Mouse (Mus musculus) erythroblast, embryonic 14.5 days (primary cell): Measurements from ENCODE around the gene Hpcal1. TPM values are rescaled to one million over a fixed set of nuclear protein-coding genes. Genes with fewer than 3 reads are reported as not detected.
"Not testable (repeated sequence)": the region's sequence is repeated elsewhere in the genome, so short reads cannot be mapped to it uniquely, and the experiment has no call there.

Source experiments
- H3K27me3 ChIP-seq: 2 replicates; pipeline ENCODE4 v1.6.1; 2012; ENCODE audit warnings: inconsistent platforms; ENCODE audit not compliant: control insufficient read depth
- H3K36me3 ChIP-seq: 2 replicates; pipeline ENCODE4 v1.6.1; 2012; ENCODE audit warnings: mild to moderate bottlenecking, inconsistent platforms; ENCODE audit not compliant: control insufficient read depth
- H3K4me1 ChIP-seq: 2 replicates; pipeline ENCODE4 v1.6.1; 2012; ENCODE audit warnings: inconsistent platforms; ENCODE audit not compliant: control insufficient read depth
- H3K4me3 ChIP-seq: replicated peaks from 2 replicates; pipeline ENCODE3; 2012; ENCODE audit warnings: moderate library complexity, mild to moderate bottlenecking, inconsistent platforms
- H3K9me3 ChIP-seq: 2 replicates; pipeline ENCODE4 v1.6.1; 2012; ENCODE audit warnings: low read length, inconsistent platforms, mixed read lengths; ENCODE audit not compliant: control insufficient read depth
- GATA1 ChIP-seq: IDR thresholded peaks from 2 replicates; pipeline ENCODE4 v1.6.1; 2012; ENCODE audit warnings: low read length, inconsistent platforms, mixed read lengths
- TAL1 ChIP-seq: IDR thresholded peaks from 3 replicates; pipeline ENCODE4 v1.6.1; 2012; ENCODE audit warnings: low read length, inconsistent platforms, mixed read lengths
- polyA plus RNA-seq: library from polyadenylated mRNA; stranded (reverse); fragments of >175 nt; gene quantifications from 2 replicates; pipeline ENCODE4 v1.2.3, GENCODE M21; 2012

The Hpcal1 gene
- polyA plus RNA-seq, 1 experiment: 0.10 TPM

DNA sequence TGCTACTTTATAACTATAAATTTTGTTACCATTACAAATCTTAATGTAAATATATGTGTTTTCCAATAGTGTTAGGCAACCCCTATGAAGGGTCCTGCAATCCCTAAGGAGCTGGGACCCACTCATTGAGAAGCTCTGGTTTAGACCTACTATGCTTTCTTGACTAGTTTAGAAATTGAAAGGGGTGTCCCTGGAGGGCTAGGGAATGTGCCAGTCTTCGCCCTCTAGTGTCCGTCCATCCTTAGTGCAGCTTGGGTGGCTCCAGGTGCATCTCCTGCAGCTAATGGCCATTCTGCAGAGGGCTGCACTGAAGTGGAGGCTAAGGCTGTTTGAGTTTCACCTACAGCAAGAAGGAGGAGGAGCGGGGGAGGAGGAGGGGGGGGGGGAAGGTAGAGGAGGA is 87.7 kb downstream of the Hpcal1 start:
- TF ChIP-seq TAL1 (no peak), GATA1 (no peak)
- H3K9me3 ChIP-seq: no peaks in the 10 kb centered on the region
- no peaks in the 10 kb centered on the region for H3K4me1 ChIP-seq

DNA sequence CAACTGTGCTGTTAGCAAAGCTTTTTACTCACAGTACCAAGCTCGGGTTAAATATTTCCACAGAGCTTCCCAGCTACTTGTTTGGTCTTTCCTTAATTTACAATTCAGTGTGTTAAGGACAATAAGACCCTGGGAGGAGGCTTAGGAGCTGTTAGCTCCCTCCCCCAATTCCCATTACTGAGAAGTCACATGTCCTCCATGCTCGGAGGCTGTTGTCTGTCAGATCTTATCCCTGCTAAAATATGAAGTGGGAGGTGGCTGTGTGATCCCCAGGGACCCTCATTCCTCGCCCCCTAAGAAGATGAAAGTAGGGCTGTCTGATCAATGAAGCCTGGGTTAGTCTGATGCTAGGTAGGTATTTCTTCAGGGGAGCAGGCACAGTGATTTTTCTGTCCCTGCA is 88.4 kb downstream of the Hpcal1 start:
- H3K36me3 ChIP-seq: no peaks in the 10 kb centered on the region
- H3K27me3 ChIP-seq: no peaks in the 10 kb centered on the region
- H3K4me1 ChIP-seq: no peaks in the 10 kb centered on the region
- no peak for TF ChIP-seq GATA1
- no peak for TF ChIP-seq TAL1
- H3K4me3 ChIP-seq: no peak overlapping the region
- no peaks in the 10 kb centered on the region for H3K9me3 ChIP-seq

More for the DNA sequence above, 87.7 kb downstream of the Hpcal1 start:
- H3K4me3 ChIP-seq: no peak overlapping the region
- H3K36me3 ChIP-seq: no peaks in the 10 kb centered on the region
- H3K27me3 ChIP-seq: no peaks in the 10 kb centered on the region

DNA sequence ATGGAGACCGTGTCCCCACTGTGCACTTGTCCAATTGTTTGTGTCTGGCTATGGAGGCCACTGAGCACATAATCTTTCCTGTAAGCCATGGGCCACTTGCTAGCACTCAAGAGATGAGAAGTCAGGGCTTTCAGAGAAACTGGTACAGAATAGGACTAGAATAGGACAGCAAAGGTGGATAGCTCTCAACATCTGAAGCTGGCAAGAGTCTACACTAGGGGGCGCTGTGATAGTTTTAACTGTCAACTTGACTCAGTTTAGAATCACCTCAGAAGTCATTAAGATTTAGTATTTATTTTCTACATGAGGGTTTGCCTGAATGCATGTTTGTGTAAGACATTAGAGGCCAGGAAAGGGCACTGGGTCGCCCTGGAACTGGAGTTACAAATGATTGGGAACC is 98.8 kb downstream of the Hpcal1 start:
- no peaks in the 10 kb centered on the region for H3K9me3 ChIP-seq
- H3K27me3 ChIP-seq: no peaks in the 10 kb centered on the region
- no peak overlapping the region for H3K4me3 ChIP-seq
- no peak for TF ChIP-seq TAL1
- H3K4me1 ChIP-seq: no peaks in the 10 kb centered on the region
- H3K36me3 ChIP-seq: no peaks in the 10 kb centered on the region; the same call in 1 of the 2 replicates

DNA sequence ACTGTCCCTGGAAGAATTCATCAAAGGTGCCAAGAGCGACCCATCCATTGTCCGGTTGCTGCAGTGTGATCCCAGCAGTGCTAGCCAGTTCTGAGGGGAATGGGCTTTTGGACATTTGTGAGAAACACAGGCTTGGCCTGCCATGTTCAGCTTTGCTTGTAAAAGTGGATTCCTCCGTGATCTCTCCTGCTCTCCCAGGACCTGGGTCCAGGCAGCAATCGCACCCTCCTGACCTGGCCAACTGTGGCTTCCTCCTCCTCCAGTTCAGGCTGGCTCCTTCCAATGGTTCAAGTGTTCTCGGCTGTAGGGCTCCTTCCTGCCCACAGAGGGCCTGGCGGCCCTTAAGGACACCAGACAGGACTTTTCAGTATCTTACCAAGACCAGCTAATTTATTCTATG is 100.5 kb downstream of the Hpcal1 start:
- H3K36me3 ChIP-seq: no peaks in the 10 kb centered on the region; the same call in 1 of the 2 replicates
- TF ChIP-seq GATA1 (no peak), TAL1 (no peak)
- H3K4me3 ChIP-seq: no peak overlapping the region
- no peaks in the 10 kb centered on the region for H3K4me1 ChIP-seq
- no peaks in the 10 kb centered on the region for H3K27me3 ChIP-seq
- H3K9me3 ChIP-seq: no peaks in the 10 kb centered on the region

DNA sequence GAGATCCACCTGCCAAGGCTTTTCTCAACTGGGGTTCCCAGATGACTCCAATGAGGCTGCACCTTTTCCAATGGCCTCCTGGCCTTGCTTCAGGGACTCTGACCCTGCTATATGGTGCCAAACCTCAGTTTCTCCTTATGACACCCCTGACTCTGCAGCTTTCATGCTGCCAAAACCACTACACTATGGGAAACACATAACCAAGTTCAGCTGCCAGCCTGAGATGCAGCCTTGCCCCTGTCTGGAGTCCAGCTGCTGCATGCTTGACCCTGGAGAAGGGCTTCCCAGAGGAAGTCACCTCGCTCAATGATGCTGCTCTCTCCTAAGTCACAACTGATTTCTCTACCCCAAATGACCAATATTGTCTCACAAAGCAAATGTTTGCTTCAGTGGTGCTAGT is 102.1 kb downstream of the Hpcal1 start:
- H3K4me1 ChIP-seq: no peaks in the 10 kb centered on the region
- H3K36me3 ChIP-seq: no peaks in the 10 kb centered on the region; the same call in 1 of the 2 replicates
- H3K27me3 ChIP-seq: no peaks in the 10 kb centered on the region
- H3K4me3 ChIP-seq: no peak overlapping the region
- TF ChIP-seq GATA1: no peak
- no peak for TF ChIP-seq TAL1
- no peaks in the 10 kb centered on the region for H3K9me3 ChIP-seq

DNA sequence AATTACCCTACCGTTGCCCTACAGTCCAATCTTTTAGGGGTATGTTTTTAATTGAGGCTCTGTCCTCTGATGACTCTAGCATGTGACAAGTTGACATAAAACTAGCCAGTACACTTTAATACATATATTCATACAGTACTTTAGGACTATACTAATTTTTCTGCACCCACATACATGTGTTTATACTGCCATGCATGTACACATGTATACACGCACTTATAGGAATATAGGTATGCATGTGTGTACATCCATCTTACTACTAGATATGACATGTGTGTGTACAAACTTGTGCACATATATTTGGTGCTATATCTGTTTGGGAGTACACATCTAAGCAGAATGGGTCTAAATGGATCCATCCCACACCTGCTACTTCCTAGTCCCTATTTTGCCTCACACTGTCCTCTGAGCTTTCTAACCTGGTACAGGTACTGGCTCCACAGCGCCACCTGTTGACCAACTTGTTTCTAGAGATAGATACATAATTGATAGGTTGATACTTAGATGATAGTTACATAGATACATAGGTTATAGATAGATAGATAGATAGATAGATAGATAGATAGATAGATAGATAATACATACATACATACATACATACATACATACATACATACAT is 105.1 kb downstream of the Hpcal1 start:
- H3K36me3 ChIP-seq: no peaks in the 10 kb centered on the region; the same call in 1 of the 2 replicates

DNA sequence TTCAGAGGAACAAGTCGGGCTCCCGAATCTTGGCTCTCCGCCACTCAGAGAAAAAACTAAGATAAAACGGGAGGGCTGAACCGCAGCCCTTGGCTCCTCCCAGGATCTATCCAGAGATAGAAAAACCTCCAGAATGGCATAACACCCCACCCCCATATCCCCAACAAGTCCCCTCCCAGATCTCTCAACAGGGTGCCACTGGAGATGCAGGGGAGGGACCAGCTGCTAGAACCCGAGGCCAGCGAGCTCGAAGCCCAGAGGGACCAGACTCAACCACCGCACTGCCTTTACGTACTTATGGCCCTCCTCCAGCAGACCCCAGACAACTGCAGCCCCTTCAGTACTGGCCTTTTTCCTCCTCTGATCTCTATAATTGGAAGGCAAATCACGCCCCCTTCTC is 107.6 kb downstream of the Hpcal1 start:
- not testable (repeated sequence) for H3K9me3 ChIP-seq, H3K27me3 ChIP-seq, H3K4me1 ChIP-seq, H3K36me3 ChIP-seq, H3K4me3 ChIP-seq

More for the DNA sequence above, 105.1 kb downstream of the Hpcal1 start:
- TF ChIP-seq GATA1: no peak
- no peak for TF ChIP-seq TAL1
- no peaks in the 10 kb centered on the region for H3K4me1 ChIP-seq
- H3K9me3 ChIP-seq: no peaks in the 10 kb centered on the region
- no peak overlapping the region for H3K4me3 ChIP-seq
- no peaks in the 10 kb centered on the region for H3K27me3 ChIP-seq

DNA sequence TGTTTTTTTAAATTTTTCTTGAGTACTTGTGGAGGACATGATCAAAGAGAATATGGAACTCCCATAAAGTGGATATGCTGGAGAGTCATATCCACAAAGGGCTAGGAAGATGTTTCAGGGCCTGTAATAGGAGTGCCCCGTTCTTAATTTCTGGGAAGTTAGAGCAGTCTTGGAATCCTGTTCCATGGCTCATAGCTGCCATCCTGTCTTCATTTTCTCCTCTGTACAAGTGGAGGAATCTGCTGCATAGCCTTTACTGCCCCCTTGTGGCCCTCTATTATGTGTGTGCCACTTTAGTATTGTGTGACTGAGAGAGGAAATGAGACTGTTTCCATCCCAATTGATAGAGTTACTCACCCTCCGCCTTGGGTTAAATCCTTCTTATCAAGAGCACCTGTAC is 117.9 kb downstream of the Hpcal1 start:
- Histone ChIP-seq H3K4me3 (no peak overlapping the region), H3K36me3 (no peaks in the 10 kb centered on the region), H3K9me3 (no peaks in the 10 kb centered on the region), H3K4me1 (no peaks in the 10 kb centered on the region), H3K27me3 (no peaks in the 10 kb centered on the region)
- TF ChIP-seq TAL1 (no peak), GATA1 (no peak)

DNA sequence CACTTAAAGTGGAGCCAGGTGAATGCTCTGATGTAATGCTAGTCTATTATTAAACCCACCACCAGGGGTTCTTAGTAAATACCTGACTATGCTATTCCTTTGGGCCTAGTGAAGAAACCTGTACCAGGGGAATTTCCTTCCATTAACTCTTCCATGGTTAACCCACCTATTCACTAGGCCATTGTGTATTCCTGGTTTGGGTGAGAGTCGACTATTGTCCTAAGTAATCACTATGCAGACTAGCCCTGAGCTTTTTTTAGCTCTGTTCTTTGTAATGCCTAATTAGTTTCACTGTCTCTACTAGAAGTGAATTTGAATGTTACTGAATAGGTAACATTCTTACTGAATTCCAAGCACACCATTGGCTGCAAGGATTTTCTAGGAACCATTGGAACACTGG is 144.6 kb downstream of the Hpcal1 start:
- H3K9me3 ChIP-seq, H3K4me1 ChIP-seq, H3K4me3 ChIP-seq, H3K27me3 ChIP-seq, H3K36me3 ChIP-seq: not testable (repeated sequence)

Other genes starting within 250 kb of the Hpcal1 start
- 36.4 and 44.9 TPM in 2 replicates for gene Odc1, start 146.1 kb upstream of the Hpcal1 start, polyA plus RNA-seq